Mouse (Mus musculus) ES-Bruce4 (cell line): ENCODE results near the gene Lair1. TPM values are rescaled to one million over a fixed set of nuclear protein-coding genes. Genes with fewer than 3 reads are reported as not detected.
A peak's percentile ranks its signal among the peaks of the same experiment; 100 is the strongest.
"Not testable (repeated sequence)": the region's sequence is repeated elsewhere in the genome, so short reads cannot be mapped to it uniquely, and the experiment has no call there.

ENCODE experiments used
- H3K27ac ChIP-seq: 2 replicates; pipeline ENCODE4 v1.5.1; 2012; ENCODE audit warnings: low read length, inconsistent platforms; ENCODE audit not compliant: insufficient read depth
- H3K27me3 ChIP-seq: 2 replicates; pipeline ENCODE4 v1.6.1; 2012; ENCODE audit warnings: mild to moderate bottlenecking, low read length, inconsistent platforms; ENCODE audit not compliant: control insufficient read depth, poor library complexity, insufficient read depth, severe bottlenecking
- H3K36me3 ChIP-seq: 2 replicates; pipeline ENCODE4 v1.6.1; 2012; ENCODE audit warnings: inconsistent platforms, mild to moderate bottlenecking, low read length, moderate library complexity; ENCODE audit not compliant: control insufficient read depth, poor library complexity, insufficient read depth, severe bottlenecking
- H3K4me1 ChIP-seq: one replicate; pipeline ENCODE4 v1.8.1; 2011; ENCODE audit warnings: low read length; ENCODE audit not compliant: control insufficient read depth, insufficient read depth
- H3K4me3 ChIP-seq: 2 replicates; pipeline ENCODE4 v1.5.1; 2011; ENCODE audit warnings: low read depth, mild to moderate bottlenecking, low read length
- H3K9ac ChIP-seq: 2 replicates; pipeline ENCODE4 v1.6.1; 2012; ENCODE audit warnings: low read depth, mild to moderate bottlenecking, inconsistent platforms; ENCODE audit not compliant: poor library complexity, severe bottlenecking
- H3K9me3 ChIP-seq: replicated peaks from 2 replicates; pipeline ENCODE4 v1.6.1; 2012; ENCODE audit warnings: mild to moderate bottlenecking, low read length, inconsistent platforms; ENCODE audit not compliant: control insufficient read depth, poor library complexity, insufficient read depth, severe bottlenecking
- CTCF ChIP-seq: IDR thresholded peaks from one replicate; pipeline ENCODE4 v1.8.1; 2011; ENCODE audit warnings: low read depth, low read length
- EP300 ChIP-seq: IDR thresholded peaks from 2 replicates; pipeline ENCODE4 v1.6.1; 2011; ENCODE audit warnings: low read depth, low read length; ENCODE audit not compliant: insufficient read depth
- POLR2A ChIP-seq: IDR thresholded peaks from one replicate; pipeline ENCODE4 v1.8.1; 2011; ENCODE audit warnings: low read length; ENCODE audit not compliant: insufficient read depth
- polyA plus RNA-seq: library from polyadenylated mRNA; stranded (reverse); fragments of >200 nt; gene quantifications from 2 replicates; pipeline ENCODE4 v1.2.4, GENCODE M21; 2011; ENCODE audit warnings: low read depth; ENCODE audit not compliant: missing spikeins, insufficient read depth, insufficient read length

Gene Lair1
- polyA plus RNA-seq, 1 experiment = 0.21 TPM

GRCm38 (mm10) chr7:4026794-4027421 is 36.1 kb downstream of the Lair1 start:
- no peak overlapping the region for H3K4me3 ChIP-seq
- no peaks in the 10 kb centered on the region for H3K4me1 ChIP-seq
- H3K36me3 ChIP-seq = no peaks in the 10 kb centered on the region

GRCm38 (mm10) chr7:4004636-4005035 is 58.4 kb downstream of the Lair1 start:
- not testable (repeated sequence) for H3K27ac ChIP-seq, H3K9ac ChIP-seq

More at GRCm38 (mm10) chr7:4026794-4027421, 36.1 kb downstream of the Lair1 start:
- Histone ChIP-seq H3K9ac (no peak overlapping the region), H3K27ac (no peak overlapping the region), H3K9me3 (no peaks in the 10 kb centered on the region), H3K27me3 (no peaks in the 10 kb centered on the region)
- TF ChIP-seq EP300 (no peak), CTCF (peak; percentile 46), POLR2A (no peak)

GRCm38 (mm10) chr7:4003996-4004395 is 59.0 kb downstream of the Lair1 start:
- not testable (repeated sequence) for H3K36me3 ChIP-seq, H3K4me1 ChIP-seq, H3K4me3 ChIP-seq, H3K9ac ChIP-seq, H3K27me3 ChIP-seq
- peaks cover 25% of the 10 kb centered on the region for H3K9me3 ChIP-seq
- peak overlapping the region; percentile 56 for H3K27ac ChIP-seq

More at GRCm38 (mm10) chr7:4004636-4005035, 58.4 kb downstream of the Lair1 start:
- not testable (repeated sequence) for H3K4me3 ChIP-seq, H3K27me3 ChIP-seq, H3K4me1 ChIP-seq, H3K36me3 ChIP-seq
- H3K9me3 ChIP-seq = peaks cover 25% of the 10 kb centered on the region

- TF ChIP-seq EP300 (no peak), CTCF (no peak), POLR2A (no peak)
- H3K27me3 ChIP-seq = no peaks in the 10 kb centered on the region; the same call in 1 of the 2 replicates
- no peak overlapping the region for H3K27ac ChIP-seq
- H3K9ac ChIP-seq = no peak overlapping the region
- H3K4me1 ChIP-seq = no peaks in the 10 kb centered on the region
- H3K36me3 ChIP-seq = no peaks in the 10 kb centered on the region
- H3K4me3 ChIP-seq = no peak overlapping the region
- H3K9me3 ChIP-seq = no peaks in the 10 kb centered on the region
These were observed 101.0 kb downstream of the Lair1 start for GRCm38 (mm10) chr7:3962017-3962416.

- no peaks in the 10 kb centered on the region for H3K4me1 ChIP-seq
- H3K36me3 ChIP-seq = no peaks in the 10 kb centered on the region
- H3K27me3 ChIP-seq = no peaks in the 10 kb centered on the region; the same call in 1 of the 2 replicates
- no peak overlapping the region for H3K4me3 ChIP-seq
- TF ChIP-seq EP300 = no peak
- no peak overlapping the region for H3K27ac ChIP-seq
- H3K9ac ChIP-seq = no peak overlapping the region
- no peaks in the 10 kb centered on the region for H3K9me3 ChIP-seq
These were observed 105.6 kb downstream of the Lair1 start for GRCm38 (mm10) chr7:3957387-3957786.

Other genes with a start within 250 kb of the Lair1 start
- gene Gm15448, start 237.5 kb downstream of the Lair1 start, polyA plus RNA-seq = not detected in 2 replicates
- gene Pira2, start 218.2 kb downstream of the Lair1 start, polyA plus RNA-seq = not detected in 2 replicates
- gene Gm14548, start 165.1 kb downstream of the Lair1 start, polyA plus RNA-seq = not detected in 2 replicates
- gene Lilra6, start 147.7 kb downstream of the Lair1 start, polyA plus RNA-seq = 0.24 TPM in 1 of 2 replicates, not detected in the other
- 22.1 and 25.0 TPM in 2 replicates for gene Ttyh1, start 56.2 kb upstream of the Lair1 start, polyA plus RNA-seq
- gene Leng8, start 73.8 kb upstream of the Lair1 start, polyA plus RNA-seq = 96.3 and 98.5 TPM in 2 replicates
- gene Leng9, start 87.2 kb upstream of the Lair1 start, polyA plus RNA-seq = 0.53 and 0.73 TPM in 2 replicates
- 28.1 and 33.8 TPM in 2 replicates for gene Cdc42ep5, start 101.7 kb upstream of the Lair1 start, polyA plus RNA-seq
- not detected in 2 replicates for gene Lilra5, start 174.6 kb upstream of the Lair1 start, polyA plus RNA-seq